ENCODE assay signal across 11 mouse cellular contexts in the genomic region with DNA sequence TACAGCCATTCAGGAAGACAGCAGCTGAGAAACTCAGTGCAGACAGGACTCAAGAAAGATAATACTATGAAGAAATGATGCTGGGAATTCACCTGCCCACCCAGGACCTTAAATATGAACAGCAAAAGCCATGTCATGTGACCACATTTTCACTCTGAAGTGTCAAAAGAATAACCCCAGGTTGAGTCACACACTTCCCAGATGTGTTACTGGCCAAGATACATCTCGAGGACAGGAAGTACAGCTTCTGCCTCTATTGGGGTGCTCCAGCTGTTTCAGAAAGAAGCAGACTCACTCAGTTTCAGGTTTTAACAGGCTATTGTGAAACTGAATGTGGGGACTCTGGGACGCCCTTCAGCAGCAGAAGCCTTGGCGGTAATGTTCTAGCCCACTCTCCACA. TPM values are rescaled to one million over a fixed set of nuclear protein-coding genes. Genes with fewer than 3 reads are reported as not detected.
DNase-seq lines count a peak whose midpoint lies in the region; ATAC-seq and TF ChIP-seq lines count a peak whose summit lies in the region.
"Had no signal": no experiment of that assay in that cellular context is flagged by ENCODE, and none has a peak within 500 bp of the region (broad histone marks: within the 10 kb centered on the region; RNA-seq: fewer than 3 reads in every experiment).

No protein-coding gene starts in this region.

- H3K9me3 ChIP-seq in heart, embryonic 15.5 days (replicated peaks): no peaks in the 10 kb centered on the region
- no peaks in the 10 kb centered on the region for H3K9me3 ChIP-seq in heart, embryonic 12.5 days (replicated peaks)
- H3K9me3 ChIP-seq in midbrain, embryonic 10.5 days (replicated peaks): no peaks in the 10 kb centered on the region
- no peaks in the 10 kb centered on the region for H3K9me3 ChIP-seq in midbrain, embryonic 16.5 days (replicated peaks; ENCODE audit: control insufficient read depth, low read length, poor library complexity, severe bottlenecking)
- no peaks in the 10 kb centered on the region for H3K9me3 ChIP-seq in embryonic facial prominence, embryonic 15.5 days (replicated peaks)

- 63% methylated on average over 3 of the region's 3 CpGs for WGBS in heart, embryonic 15.5 days
- 72% methylated on average over 3 of the region's 3 CpGs for WGBS in heart, embryonic 12.5 days
- 74% methylated on average over 3 of the region's 3 CpGs for WGBS in midbrain, embryonic 10.5 days
- 53% methylated on average over 3 of the region's 3 CpGs for WGBS in midbrain, embryonic 16.5 days
- 55% methylated on average over 3 of the region's 3 CpGs for WGBS in embryonic facial prominence, embryonic 15.5 days
- 35% methylated on average over 3 of the region's 3 CpGs for whole genome bisulfite sequencing in olfactory bulb, adult 2 months
- WGBS in cerebellum, adult 2 months: 59% methylated on average over 3 of the region's 3 CpGs

- peaks cover 20% of the 10 kb centered on the region; the same call in 1 of the 2 replicates for H3K36me3 ChIP-seq in heart, embryonic 15.5 days
- H3K36me3 ChIP-seq in heart, embryonic 12.5 days: peaks cover 25% of the 10 kb centered on the region
- no peaks in the 10 kb centered on the region for H3K36me3 ChIP-seq in midbrain, embryonic 10.5 days
- H3K36me3 ChIP-seq in midbrain, embryonic 16.5 days (ENCODE audit: control insufficient read depth, insufficient read depth, low read length): no peaks in the 10 kb centered on the region
- peaks cover 12% of the 10 kb centered on the region; the same call in 1 of the 2 replicates for H3K36me3 ChIP-seq in embryonic facial prominence, embryonic 15.5 days

- no peak overlapping the region for H3K4me3 ChIP-seq in heart, embryonic 15.5 days
- no peak overlapping the region for H3K4me3 ChIP-seq in heart, embryonic 12.5 days
- H3K4me3 ChIP-seq in midbrain, embryonic 10.5 days: no peak overlapping the region
- no peak overlapping the region for H3K4me3 ChIP-seq in midbrain, embryonic 16.5 days (ENCODE audit: low read depth, low read length)
- H3K4me3 ChIP-seq in embryonic facial prominence, embryonic 15.5 days (replicated peaks): no peak overlapping the region
- H3K4me3 ChIP-seq in olfactory bulb, adult 2 months (ENCODE audit: insufficient read depth, low read depth, low read length): no peak overlapping the region
- no peak overlapping the region for H3K4me3 ChIP-seq in cerebellum, adult 2 months (replicated peaks; ENCODE audit: insufficient read depth, low read depth, low read length)

- H3K27me3 ChIP-seq in heart, embryonic 15.5 days: no peaks in the 10 kb centered on the region
- H3K27me3 ChIP-seq in heart, embryonic 12.5 days (replicated peaks): no peaks in the 10 kb centered on the region
- peaks cover 16% of the 10 kb centered on the region for H3K27me3 ChIP-seq in midbrain, embryonic 10.5 days (ENCODE audit: low read depth, poor library complexity, severe bottlenecking)
- H3K27me3 ChIP-seq in midbrain, embryonic 16.5 days (ENCODE audit: control insufficient read depth, insufficient read depth, low read depth, low read length): no peaks in the 10 kb centered on the region
- no peaks in the 10 kb centered on the region; the same call in 1 of the 2 replicates for H3K27me3 ChIP-seq in embryonic facial prominence, embryonic 15.5 days
- H3K27me3 ChIP-seq in cerebellum, adult 2 months (ENCODE audit: control insufficient read depth, insufficient read depth, low read length): no peaks in the 10 kb centered on the region

- H3K4me1 ChIP-seq in heart, embryonic 15.5 days (replicated peaks): peaks cover 27% of the 10 kb centered on the region
- peaks cover 21% of the 10 kb centered on the region for H3K4me1 ChIP-seq in heart, embryonic 12.5 days (replicated peaks)
- H3K4me1 ChIP-seq in midbrain, embryonic 10.5 days: peaks cover 48% of the 10 kb centered on the region
- H3K4me1 ChIP-seq in midbrain, embryonic 16.5 days (ENCODE audit: control insufficient read depth, insufficient read depth, low read length): peaks cover 5% of the 10 kb centered on the region; the same call in 1 of the 2 replicates
- H3K4me1 ChIP-seq in embryonic facial prominence, embryonic 15.5 days: 0 out of 2 replicates have a peak, but pooled peaks cover 4% of the 10 kb centered on the region
- peaks cover 19% of the 10 kb centered on the region for H3K4me1 ChIP-seq in olfactory bulb, adult 2 months (ENCODE audit: control insufficient read depth, insufficient read depth, low read length)
- H3K4me1 ChIP-seq in cerebellum, adult 2 months (ENCODE audit: control insufficient read depth, insufficient read depth, low read length): no peaks in the 10 kb centered on the region; the same call in 1 of the 2 replicates

- no peak overlapping the region for H3K4me2 ChIP-seq in heart, embryonic 15.5 days
- H3K4me2 ChIP-seq in heart, embryonic 12.5 days: no peak overlapping the region
- no peak overlapping the region for H3K4me2 ChIP-seq in midbrain, embryonic 16.5 days (ENCODE audit: low read length)
- no peak overlapping the region for H3K4me2 ChIP-seq in embryonic facial prominence, embryonic 15.5 days (replicated peaks)

- H3K9ac ChIP-seq in heart, embryonic 15.5 days: no peak overlapping the region
- no peak overlapping the region for H3K9ac ChIP-seq in heart, embryonic 12.5 days
- no peak overlapping the region for H3K9ac ChIP-seq in midbrain, embryonic 16.5 days (ENCODE audit: low read depth, low read length)
- H3K9ac ChIP-seq in embryonic facial prominence, embryonic 15.5 days: no peak overlapping the region

- DNase-seq in midbrain, embryonic 10.5 days (ENCODE audit: low spot score): no peak
- no peak for DNase-seq in cerebellum, adult 2 months
- no peak for DNase-seq in urinary bladder, postnatal 25 days (ENCODE audit: low spot score)
- DNase-seq: cerebellum, adult 11 months; heart, adult 18-20 months; kidney, adult 9 months had no signal

- TF ChIP-seq POLR2A in olfactory bulb, adult 2 months (IDR thresholded peaks at IDR 0.05; ENCODE audit: insufficient read depth, low read depth, low read length): no peak
- no peak for TF ChIP-seq POLR2A in cerebellum, adult 2 months (IDR thresholded peaks at IDR 0.05; ENCODE audit: borderline replicate concordance, insufficient read depth, low read length)

- 0 out of 2 replicates have a peak overlapping the region, but pooled peaks have one; percentile 15 for H3K27ac ChIP-seq in heart, embryonic 15.5 days
- no peak overlapping the region for H3K27ac ChIP-seq in heart, embryonic 12.5 days (ENCODE audit: poor library complexity, severe bottlenecking)
- peak overlapping the region; percentile 38 for H3K27ac ChIP-seq in midbrain, embryonic 10.5 days (replicated peaks)
- H3K27ac ChIP-seq in midbrain, embryonic 16.5 days (ENCODE audit: low read length): no peak overlapping the region
- 0 out of 2 replicates have a peak overlapping the region, but pooled peaks have one; percentile 18 for H3K27ac ChIP-seq in embryonic facial prominence, embryonic 15.5 days (replicated peaks)
- peak overlapping the region; percentile 49; the same call in 1 of the 2 replicates for H3K27ac ChIP-seq in olfactory bulb, adult 2 months (ENCODE audit: insufficient read depth, low read depth, low read length)
- no peak overlapping the region for H3K27ac ChIP-seq in cerebellum, adult 2 months (ENCODE audit: insufficient read depth, low read length)

- TF ChIP-seq CTCF in olfactory bulb, adult 2 months (IDR thresholded peaks at IDR 0.05; ENCODE audit: insufficient read depth, low read depth, low read length): no peak
- no peak for TF ChIP-seq CTCF in cerebellum, adult 2 months (IDR thresholded peaks at IDR 0.05; ENCODE audit: borderline replicate concordance, insufficient read depth, low read depth, low read length)

- ATAC-seq in heart, embryonic 15.5 days (replicated peaks; ENCODE audit: insufficient number of reproducible peaks, insufficient read depth, low FRiP score, low read depth): no peak
- ATAC-seq in heart, embryonic 12.5 days (ENCODE audit: insufficient number of reproducible peaks, low FRiP score): no peak
- ATAC-seq in midbrain, embryonic 16.5 days: no peak
- ATAC-seq in embryonic facial prominence, embryonic 15.5 days (ENCODE audit: insufficient number of reproducible peaks, low FRiP score, low TSS enrichment, low read depth): no peak

RNA-seq across cellular contexts. Expression of a gene that starts 26.0 kb away (rescaled TPM):
- 36.1 and 37.2 TPM in 2 replicates for polyA plus RNA-seq in heart, embryonic 15.5 days (2015; fragmentation: Nextera tagmentation; extraction: Ambion mirVana)
- polyA plus RNA-seq in heart, embryonic 12.5 days (2016; fragmentation: Nextera tagmentation; extraction: Ambion mirVana): 20.2 and 23.5 TPM in 2 replicates
- 0.60 and 1.3 TPM in 2 replicates for polyA plus RNA-seq in midbrain, embryonic 10.5 days (2016; fragmentation: Nextera tagmentation; extraction: Ambion mirVana)
- 0.53 and 0.77 TPM in 2 replicates for polyA plus RNA-seq in midbrain, embryonic 16.5 days (2015; fragmentation: Nextera tagmentation; extraction: Ambion mirVana)
- 2.0 and 2.1 TPM in 2 replicates for polyA plus RNA-seq in embryonic facial prominence, embryonic 15.5 days (2015; fragmentation: Nextera tagmentation; extraction: Ambion mirVana)
- polyA plus RNA-seq in olfactory bulb, adult 2 months (2012; ENCODE audit: insufficient read depth, insufficient read length, low replicate concordance, missing spikeins): not detected in 2 replicates
- 0.62 and 1.1 TPM in 2 replicates for polyA plus RNA-seq in cerebellum, adult 2 months (2012; rRNA removed)

RNA-seq across cellular contexts. Expression of a gene that starts 44.7 kb away (rescaled TPM):
- 70.0 and 94.5 TPM in 2 replicates for polyA plus RNA-seq in heart, embryonic 15.5 days (2015; fragmentation: Nextera tagmentation; extraction: Ambion mirVana)
- polyA plus RNA-seq in heart, embryonic 12.5 days (2016; fragmentation: Nextera tagmentation; extraction: Ambion mirVana): 68.8 and 71.0 TPM in 2 replicates
- polyA plus RNA-seq in midbrain, embryonic 10.5 days (2016; fragmentation: Nextera tagmentation; extraction: Ambion mirVana): 114 and 116 TPM in 2 replicates
- polyA plus RNA-seq in midbrain, embryonic 16.5 days (2015; fragmentation: Nextera tagmentation; extraction: Ambion mirVana): 129 and 132 TPM in 2 replicates
- polyA plus RNA-seq in embryonic facial prominence, embryonic 15.5 days (2015; fragmentation: Nextera tagmentation; extraction: Ambion mirVana): 120 and 132 TPM in 2 replicates
- polyA plus RNA-seq in olfactory bulb, adult 2 months (2012; ENCODE audit: insufficient read depth, insufficient read length, low replicate concordance, missing spikeins): not detected in 2 replicates
- 105 and 114 TPM in 2 replicates for polyA plus RNA-seq in cerebellum, adult 2 months (2012; rRNA removed)

Comparison
In these comparisons a context has a peak if more than half of its experiments do, and no peak if none do; other contexts are left out.
1. H3K27ac ChIP-seq: peak in heart, embryonic 15.5 days (single experiment), midbrain, embryonic 10.5 days (single experiment), embryonic facial prominence, embryonic 15.5 days (single experiment) and olfactory bulb, adult 2 months (single experiment); none in heart, embryonic 12.5 days (single experiment), midbrain, embryonic 16.5 days (single experiment) and cerebellum, adult 2 months (single experiment).